Mouse (Mus musculus): Measurements from ENCODE around the gene Rag2. TPM values are rescaled to one million over a fixed set of nuclear protein-coding genes. Genes with fewer than 3 reads are reported as not detected.
A peak's percentile ranks its signal among the peaks of the same experiment; 100 is the strongest.

Gene Rag2
- polyA plus RNA-seq, 1 experiment from 2014 or later, result 0.49 TPM

- Histone ChIP-seq H3K9ac (ENCODE audit: low read depth, low read length) (no peak overlapping the region), H3K27ac (ENCODE audit: low read depth, low read length) (no peak overlapping the region), H3K9me3 (ENCODE audit: control insufficient read depth, low read length) (no peaks in the 10 kb centered on the region), H3K4me1 (replicated peaks; ENCODE audit: control insufficient read depth, insufficient read depth, low read length) (no peaks in the 10 kb centered on the region), H3K36me3 (ENCODE audit: control insufficient read depth, insufficient read depth, low read length) (no peaks in the 10 kb centered on the region), H3K27me3 (ENCODE audit: control insufficient read depth, insufficient read depth, low read length) (no peaks in the 10 kb centered on the region), H3K4me3 (ENCODE audit: low read depth, low read length) (no peak overlapping the region), H3K4me2 (replicated peaks; ENCODE audit: low read depth, low read length) (no peak overlapping the region)
- DNase-seq (ENCODE audit: low spot score) (peak; percentile 87), ATAC-seq (ENCODE audit: low FRiP score) (peak; percentile 90)
- WGBS, result 24% methylated on average over 9 of the region's 9 CpGs
Observed at GRCm38 (mm10) chr2:101665058-101665702, 40.7 kb downstream of the Rag2 start.

DNA sequence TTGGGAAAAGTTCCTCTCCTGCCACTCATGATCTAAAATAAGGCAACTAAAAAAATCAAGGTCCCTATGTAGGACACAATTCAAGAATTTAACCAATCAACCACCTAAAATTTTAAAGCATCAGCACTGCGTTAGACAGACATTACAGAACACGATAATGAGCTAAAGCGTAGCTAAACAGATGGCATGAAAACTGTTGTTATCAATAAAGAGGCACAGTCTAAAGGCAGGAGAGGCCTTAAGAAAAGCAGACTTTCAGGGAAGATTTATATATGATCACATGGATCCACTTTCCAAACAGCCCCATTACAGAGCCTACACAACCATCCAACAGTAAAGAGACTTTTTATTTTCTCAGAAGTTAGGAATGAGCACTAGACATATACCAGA, 41.2 kb downstream of the Rag2 start:
- ATAC-seq (ENCODE audit: low FRiP score), result peak; percentile 47
- Histone ChIP-seq H3K36me3 (ENCODE audit: control insufficient read depth, insufficient read depth, low read length) (no peaks in the 10 kb centered on the region), H3K9me3 (ENCODE audit: control insufficient read depth, low read length) (no peaks in the 10 kb centered on the region), H3K4me1 (replicated peaks; ENCODE audit: control insufficient read depth, insufficient read depth, low read length) (no peaks in the 10 kb centered on the region), H3K27me3 (ENCODE audit: control insufficient read depth, insufficient read depth, low read length) (no peaks in the 10 kb centered on the region), H3K27ac (ENCODE audit: low read depth, low read length) (no peak overlapping the region), H3K4me3 (ENCODE audit: low read depth, low read length) (no peak overlapping the region), H3K4me2 (replicated peaks; ENCODE audit: low read depth, low read length) (no peak overlapping the region), H3K9ac (ENCODE audit: low read depth, low read length) (no peak overlapping the region)
- DNase-seq (ENCODE audit: low spot score), result no peak
- WGBS, result 86% methylated on average over 3 of the region's 3 CpGs

- H3K36me3 ChIP-seq (ENCODE audit: control insufficient read depth, insufficient read depth, low read length), result no peaks in the 10 kb centered on the region
- no peak overlapping the region for H3K27ac ChIP-seq (ENCODE audit: low read depth, low read length)
- DNase-seq (ENCODE audit: low spot score) (no peak), ATAC-seq (ENCODE audit: low FRiP score) (no peak)
- 93% methylated on average over 3 of the region's 3 CpGs for WGBS
- no peak overlapping the region for H3K4me3 ChIP-seq (ENCODE audit: low read depth, low read length)
- H3K4me2 ChIP-seq (replicated peaks; ENCODE audit: low read depth, low read length), result no peak overlapping the region
- H3K9ac ChIP-seq (ENCODE audit: low read depth, low read length), result no peak overlapping the region
- H3K9me3 ChIP-seq (ENCODE audit: control insufficient read depth, low read length), result no peaks in the 10 kb centered on the region
- H3K27me3 ChIP-seq (ENCODE audit: control insufficient read depth, insufficient read depth, low read length), result no peaks in the 10 kb centered on the region
- no peaks in the 10 kb centered on the region for H3K4me1 ChIP-seq (replicated peaks; ENCODE audit: control insufficient read depth, insufficient read depth, low read length)
Observed at GRCm38 (mm10) chr2:101668751-101669150, 44.2 kb downstream of the Rag2 start.

DNA sequence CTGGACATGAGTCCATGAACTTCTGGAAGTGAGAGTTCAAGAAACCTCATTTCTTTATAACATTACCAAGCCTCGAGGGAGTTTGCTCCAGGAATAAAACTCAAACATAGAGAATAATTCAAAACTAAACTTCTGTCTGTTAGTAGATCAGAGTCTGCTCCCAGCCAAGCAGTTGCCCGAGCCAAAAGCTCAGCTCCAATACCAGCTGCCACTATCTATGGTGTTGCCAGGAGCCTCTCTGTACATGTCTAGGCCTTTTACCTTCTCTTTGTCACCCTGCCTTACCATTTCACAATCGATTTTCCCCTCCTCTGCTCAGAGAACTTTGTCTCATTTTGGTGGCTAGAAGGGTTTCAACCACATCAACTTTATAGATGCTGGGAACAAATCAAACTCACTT, 49.0 kb downstream of the Rag2 start:
- no peak for DNase-seq (ENCODE audit: low spot score)
- no peak overlapping the region for H3K4me3 ChIP-seq (ENCODE audit: low read depth, low read length)
- H3K4me2 ChIP-seq (replicated peaks; ENCODE audit: low read depth, low read length), result no peak overlapping the region
- no peaks in the 10 kb centered on the region for H3K27me3 ChIP-seq (ENCODE audit: control insufficient read depth, insufficient read depth, low read length)
- no peak overlapping the region for H3K9ac ChIP-seq (ENCODE audit: low read depth, low read length)
- no peaks in the 10 kb centered on the region for H3K4me1 ChIP-seq (replicated peaks; ENCODE audit: control insufficient read depth, insufficient read depth, low read length)
- no peaks in the 10 kb centered on the region for H3K36me3 ChIP-seq (ENCODE audit: control insufficient read depth, insufficient read depth, low read length)
- ATAC-seq (ENCODE audit: low FRiP score), result no peak
- 83% methylated on average over 3 of the region's 3 CpGs for WGBS
- no peak overlapping the region for H3K27ac ChIP-seq (ENCODE audit: low read depth, low read length)
- no peaks in the 10 kb centered on the region for H3K9me3 ChIP-seq (ENCODE audit: control insufficient read depth, low read length)

DNA sequence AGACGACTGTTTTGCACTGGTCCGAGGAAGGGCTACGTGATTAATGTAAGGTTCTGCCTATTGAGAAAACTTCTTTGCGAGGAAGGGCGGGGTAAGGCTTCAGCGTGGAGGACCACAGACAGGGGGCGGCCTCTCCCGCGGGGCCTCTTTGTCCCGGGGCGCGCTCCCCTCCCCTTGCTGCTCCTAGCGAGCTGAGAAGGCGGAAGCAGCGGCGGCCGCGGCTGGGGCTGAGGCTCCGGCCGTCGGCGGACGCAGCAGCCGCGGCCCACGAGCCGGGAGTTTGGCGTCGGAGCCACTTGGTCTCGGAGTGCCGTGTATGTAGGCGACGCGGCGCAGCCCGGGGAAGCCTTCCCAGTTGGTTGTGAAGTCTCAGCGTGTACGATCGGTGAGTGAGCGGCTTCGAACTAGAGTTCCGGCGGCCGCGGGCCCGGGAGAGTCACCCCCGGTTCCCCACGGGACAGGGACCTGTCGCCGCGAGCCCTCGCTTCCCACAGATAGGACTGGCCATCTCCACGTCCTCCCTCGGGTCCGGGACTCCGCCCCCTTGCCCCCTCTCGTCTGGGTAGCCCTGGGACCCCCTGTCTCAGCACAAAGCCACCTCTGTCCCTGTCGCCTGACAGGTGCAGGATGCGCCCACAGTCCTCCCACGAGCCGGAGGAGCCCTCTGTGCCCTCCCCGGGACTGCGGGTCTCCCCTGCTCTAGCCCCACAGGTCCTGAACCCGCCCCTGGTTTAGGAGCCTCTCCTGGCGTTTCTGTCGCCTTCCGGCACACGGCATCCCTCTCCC, 53.9 kb downstream of the Rag2 start, which contains the start of gene Traf6:
Gene Traf6, plus strand, starts transcription at position 194 of the 786 bp plus-strand sequence.
- Histone ChIP-seq H3K36me3 (ENCODE audit: control insufficient read depth, insufficient read depth, low read length) (no peaks in the 10 kb centered on the region), H3K4me1 (replicated peaks; ENCODE audit: control insufficient read depth, insufficient read depth, low read length) (no peaks in the 10 kb centered on the region; the same call in 1 of the 2 replicates), H3K27ac (ENCODE audit: low read depth, low read length) (peak within 1 kb of the TSS; percentile 65), H3K4me3 (ENCODE audit: low read depth, low read length) (peak within 1 kb of the TSS; percentile 98), H3K4me2 (replicated peaks; ENCODE audit: low read depth, low read length) (peak within 1 kb of the TSS; percentile 57), H3K9me3 (ENCODE audit: control insufficient read depth, low read length) (no peaks in the 10 kb centered on the region), H3K9ac (ENCODE audit: low read depth, low read length) (peak within 1 kb of the TSS; percentile 96), H3K27me3 (ENCODE audit: control insufficient read depth, insufficient read depth, low read length) (no peaks in the 10 kb centered on the region)
- DNase-seq (ENCODE audit: low spot score), result peak; percentile 90
- peak; percentile 93 for ATAC-seq (ENCODE audit: low FRiP score)
- under 1% methylated on average over 56 of the region's 68 CpGs for WGBS

- Histone ChIP-seq H3K27me3 (ENCODE audit: control insufficient read depth, insufficient read depth, low read length) (no peaks in the 10 kb centered on the region), H3K4me2 (replicated peaks; ENCODE audit: low read depth, low read length) (peak overlapping the region; percentile 57), H3K9me3 (ENCODE audit: control insufficient read depth, low read length) (no peaks in the 10 kb centered on the region), H3K4me3 (ENCODE audit: low read depth, low read length) (peak overlapping the region; percentile 98), H3K9ac (ENCODE audit: low read depth, low read length) (peak overlapping the region; percentile 96), H3K27ac (ENCODE audit: low read depth, low read length) (no peak overlapping the region), H3K36me3 (ENCODE audit: control insufficient read depth, insufficient read depth, low read length) (no peaks in the 10 kb centered on the region), H3K4me1 (replicated peaks; ENCODE audit: control insufficient read depth, insufficient read depth, low read length) (no peaks in the 10 kb centered on the region; the same call in 1 of the 2 replicates)
- WGBS, result 4% methylated on average over 15 of the region's 15 CpGs
- ATAC-seq (ENCODE audit: low FRiP score) (no peak), DNase-seq (ENCODE audit: low spot score) (peak; percentile 41)
Observed at GRCm38 (mm10) chr2:101679164-101679784, 54.8 kb downstream of the Rag2 start.

Other genes starting within 250 kb of the Rag2 start
- 0.39 and 0.59 TPM in 2 replicates for gene Rag1, start 24.8 kb downstream of the Rag2 start, polyA plus RNA-seq (2014; fragmentation: Nextera tagmentation; extraction: Ambion mirVana)
- 69.9 and 72.5 TPM in 2 replicates for gene B230118H07Rik, start 24.8 kb downstream of the Rag2 start, polyA plus RNA-seq (2014; fragmentation: Nextera tagmentation; extraction: Ambion mirVana)
- 16.5 and 19.2 TPM in 2 replicates for gene Traf6, start 53.7 kb downstream of the Rag2 start, polyA plus RNA-seq (2014; fragmentation: Nextera tagmentation; extraction: Ambion mirVana)

All from hindbrain, embryonic 11.5 days (tissue).